Mouse (Mus musculus) layer of hippocampus, postnatal 14 days (tissue): ENCODE measurements around the gene Gm20219. TPM values are rescaled to one million over a fixed set of nuclear protein-coding genes. Genes with fewer than 3 reads are reported as not detected.
"Not testable (repeated sequence)": the region's sequence is repeated elsewhere in the genome, so short reads cannot be mapped to it uniquely, and the experiment has no call there.

Experiments used
- DNase-seq, 2 experiments: peaks; one replicate each; pipeline ENCODE4 v3.0.0; 2021 to 2022; ENCODE audit warnings: low spot score in 2 of 2, mixed read lengths in 1 of 2
- total RNA-seq, 2 experiments: library from RNA; stranded (reverse); gene quantifications; 2 replicates each; pipeline ENCODE4 v1.2.3; 2021

Gm20219 gene
- total RNA-seq, 2 experiments from 2014 or later = 1.9 to 2.1 TPM

GRCm38 (mm10) chr17:56514916-56515315 is 39.3 kb downstream of the Gm20219 start:
- DNase-seq = peak in 1 of 2 experiments; percentile 4

GRCm38 (mm10) chr17:56514330-56514729 is 39.9 kb downstream of the Gm20219 start:
- DNase-seq = peak in 1 of 2 experiments; percentile 2

GRCm38 (mm10) chr17:56512310-56512709 is 41.9 kb downstream of the Gm20219 start, which contains the start of gene Znrf4:
Gene Znrf4, minus strand, starts transcription at chr17:56512431.
- DNase-seq = no peak

GRCm38 (mm10) chr17:56511707-56512090 is 42.5 kb downstream of the Gm20219 start:
- no peak for DNase-seq

- no peak for DNase-seq
Observed at GRCm38 (mm10) chr17:56510970-56511706, 43.0 kb downstream of the Gm20219 start.

GRCm38 (mm10) chr17:56510473-56510969 is 43.7 kb downstream of the Gm20219 start:
- peak; percentile 79 to 88 for DNase-seq

GRCm38 (mm10) chr17:56509707-56510472 is 44.3 kb downstream of the Gm20219 start:
- peak; percentile 62 to 80 for DNase-seq

- peak in 1 of 2 experiments; percentile 6 for DNase-seq
Observed at GRCm38 (mm10) chr17:56509021-56509640, 45.1 kb downstream of the Gm20219 start.

- DNase-seq = peak; percentile 96 to 98
Observed at GRCm38 (mm10) chr17:56507161-56508068, 46.8 kb downstream of the Gm20219 start.

GRCm38 (mm10) chr17:56506417-56507065 is 47.6 kb downstream of the Gm20219 start:
- DNase-seq = peak; percentile 7 to 18

GRCm38 (mm10) chr17:56505401-56505800 is 48.8 kb downstream of the Gm20219 start:
- no peak for DNase-seq

- peak; percentile 77 to 86 for DNase-seq
Observed at GRCm38 (mm10) chr17:56502526-56502925, 51.7 kb downstream of the Gm20219 start.

- DNase-seq = not testable (repeated sequence)
Observed at GRCm38 (mm10) chr17:56501635-56502400, 52.4 kb downstream of the Gm20219 start.

Other genes with a start within 250 kb of the Gm20219 start
- gene Kdm4b, start 228.3 kb downstream of the Gm20219 start, total RNA-seq = 10 to 100 TPM; 79.7 to 84.5 TPM
- 100 to 1,000 TPM; 771 to 772 TPM for gene Ptprs, start 77.9 kb downstream of the Gm20219 start, total RNA-seq
- gene Znrf4, start 42.0 kb downstream of the Gm20219 start, total RNA-seq = not detected
- 100 to 1,000 TPM; 127 TPM for gene Safb2, start 30.2 kb upstream of the Gm20219 start, total RNA-seq
- 100 to 1,000 TPM; 131 to 147 TPM for gene Safb, start 30.4 kb upstream of the Gm20219 start, total RNA-seq
- 100 to 1,000 TPM; 151 to 160 TPM for gene 2410015M20Rik, start 55.4 kb upstream of the Gm20219 start, total RNA-seq
- gene Rpl36, start 59.0 kb upstream of the Gm20219 start, total RNA-seq = 100 to 1,000 TPM; 403 to 409 TPM
- gene Lonp1, start 72.5 kb upstream of the Gm20219 start, total RNA-seq = 10 to 100 TPM; 65.4 to 68.3 TPM
- under 1 TPM; 0.48 to 0.86 TPM for gene Catsperd, start 73.8 kb upstream of the Gm20219 start, total RNA-seq
- gene Ranbp3, start 118.9 kb upstream of the Gm20219 start, total RNA-seq = 10 to 100 TPM; 83.9 to 85.3 TPM
- 100 to 1,000 TPM; 220 to 270 TPM for gene Ndufa11, start 163.4 kb upstream of the Gm20219 start, total RNA-seq
- gene Vmac, start 163.6 kb upstream of the Gm20219 start, total RNA-seq = 10 to 100 TPM; 10.4 to 12.5 TPM
- 1 to 10 TPM; 2.1 to 3.0 TPM for gene Nrtn, start 203.1 kb upstream of the Gm20219 start, total RNA-seq
- 10 to 100 TPM; 60.9 to 66.3 TPM for gene Dus3l, start 210.4 kb upstream of the Gm20219 start, total RNA-seq
- gene Prr22, start 215.9 kb upstream of the Gm20219 start, total RNA-seq = under 1 TPM; 0.35 to 0.57 TPM